Mouse (Mus musculus) heart, adult 2 months (tissue): ENCODE measurements around the gene Egln2. TPM values are rescaled to one million over a fixed set of nuclear protein-coding genes. Genes with fewer than 3 reads are reported as not detected.

Experiments
- DNase-seq, 2 experiments: peaks; one replicate each; pipeline ENCODE4 v3.0.0; 2021
- H3K27ac ChIP-seq: fragments of 200-600 bp; 2 replicates; pipeline ENCODE4 v1.8.1; 2022
- H3K27me3 ChIP-seq: fragments of 200-500 bp; 2 replicates; pipeline ENCODE4 v1.6.1; 2012; ENCODE audit warnings: mild to moderate bottlenecking, low read length, inconsistent platforms, mixed read lengths; ENCODE audit not compliant: control insufficient read depth, insufficient read depth
- H3K36me3 ChIP-seq: fragments of 200-500 bp; 2 replicates; pipeline ENCODE4 v1.6.1; 2012; ENCODE audit warnings: low read length, inconsistent platforms; ENCODE audit not compliant: control insufficient read depth, insufficient read depth
- H3K4me1 ChIP-seq: fragments of 200-500 bp; 2 replicates; pipeline ENCODE4 v1.6.1; 2011; ENCODE audit warnings: low read length; ENCODE audit not compliant: control insufficient read depth, insufficient read depth
- H3K4me3 ChIP-seq: fragments of 200-600 bp; 2 replicates; pipeline ENCODE4 v1.8.1; 2022
- H3K79me2 ChIP-seq: fragments of 200-500 bp; replicated peaks from 2 replicates; pipeline ENCODE4 v1.6.1; 2012; ENCODE audit warnings: mild to moderate bottlenecking, inconsistent platforms, low read length, moderate library complexity, mixed read lengths; ENCODE audit not compliant: control insufficient read depth, insufficient read depth
- H3K9ac ChIP-seq: fragments of 200-500 bp; 2 replicates; pipeline ENCODE4 v1.6.1; 2012; ENCODE audit warnings: low read depth, mild to moderate bottlenecking, control low read depth, inconsistent platforms, low read length, mixed read lengths
- CTCF ChIP-seq: fragments of 200-600 bp; IDR thresholded peaks from 2 replicates; pipeline ENCODE4 v1.8.1; 2022; ENCODE audit warnings: antibody characterized with exemption, mild to moderate bottlenecking, moderate library complexity
- EP300 ChIP-seq: fragments of 200-500 bp; IDR thresholded peaks from 2 replicates; pipeline ENCODE4 v1.6.1; 2011; ENCODE audit warnings: low read depth, low read length, control low read depth; ENCODE audit not compliant: insufficient read depth
- POLR2A ChIP-seq: fragments of 200-500 bp; IDR thresholded peaks from 2 replicates; pipeline ENCODE4 v1.6.1; 2011; ENCODE audit warnings: mild to moderate bottlenecking, low read depth, low read length, control low read depth; ENCODE audit not compliant: insufficient read depth
- WGBS: fragments of 180-500 bp; shearing (Covaris S2); methylation state at CpG from one replicate; pipeline ENCODE4 v1.1.7; 2018; 5-methylcytosine and 5-hydroxymethylcytosine counted together
- intact Hi-C: fragments of 180-260 bp; cut with DNase I; formaldehyde crosslinking; loops from one replicate; pipeline ENCODE4 v1.15.1; 2025
- polyA plus RNA-seq: library from polyadenylated mRNA; depleted of rRNA; stranded (reverse); fragments of >200 nt; gene quantifications from 2 replicates; pipeline ENCODE4 v1.2.3, GENCODE M21; 2012
- total RNA-seq, 2 experiments: library from RNA; stranded (reverse); gene quantifications; 2 replicates each; pipeline ENCODE4 v1.2.3; 2021

The Egln2 gene
- total and polyA plus RNA-seq, 3 experiments: 51.8 to 64.4 (median 52.4) TPM

GRCm38 (mm10) chr7:27189271-27189931 is 22.8 kb upstream of the Egln2 start:
- Histone ChIP-seq H3K36me3 (peaks cover 3% of the 10 kb centered on the region; the same call in 1 of the 2 replicates), H3K27ac (no peak overlapping the region), H3K27me3 (no peaks in the 10 kb centered on the region), H3K79me2 (peaks cover 3% of the 10 kb centered on the region; the same call in 1 of the 2 replicates), H3K4me1 (no peaks in the 10 kb centered on the region; the same call in 1 of the 2 replicates), H3K9ac (no peak overlapping the region), H3K4me3 (no peak overlapping the region)
- 98% methylated on average over 10 of the region's 10 CpGs for WGBS
- intact Hi-C loops: no loop called here
- TF ChIP-seq POLR2A: no peak
- TF ChIP-seq CTCF: peak; percentile 48
- no peak for TF ChIP-seq EP300
- DNase-seq: no peak

GRCm38 (mm10) chr7:27185986-27186385 is 19.4 kb upstream of the Egln2 start:
- Histone ChIP-seq H3K9ac (no peak overlapping the region), H3K36me3 (0 out of 2 replicates have a peak, but pooled peaks cover 3% of the 10 kb centered on the region), H3K27me3 (no peaks in the 10 kb centered on the region), H3K79me2 (0 out of 2 replicates have a peak, but pooled peaks cover 1% of the 10 kb centered on the region), H3K4me1 (no peaks in the 10 kb centered on the region), H3K27ac (no peak overlapping the region), H3K4me3 (no peak overlapping the region)
- intact Hi-C loops: no loop called here
- TF ChIP-seq POLR2A (no peak), EP300 (no peak), CTCF (no peak)
- WGBS: 72% methylated on average over 5 of the region's 5 CpGs
- no peak for DNase-seq

GRCm38 (mm10) chr7:27184964-27185363 is 18.4 kb upstream of the Egln2 start:
- Histone ChIP-seq H3K4me3 (no peak overlapping the region), H3K27me3 (no peaks in the 10 kb centered on the region), H3K36me3 (no peaks in the 10 kb centered on the region), H3K4me1 (peaks cover 4% of the 10 kb centered on the region; the same call in 1 of the 2 replicates), H3K9ac (no peak overlapping the region), H3K27ac (no peak overlapping the region), H3K79me2 (no peaks in the 10 kb centered on the region)
- WGBS: 66% methylated on average over 3 of the region's 3 CpGs
- DNase-seq: no peak
- TF ChIP-seq CTCF: peak; percentile 71
- TF ChIP-seq POLR2A: no peak
- no peak for TF ChIP-seq EP300
- intact Hi-C loops: no loop called here

DNA sequence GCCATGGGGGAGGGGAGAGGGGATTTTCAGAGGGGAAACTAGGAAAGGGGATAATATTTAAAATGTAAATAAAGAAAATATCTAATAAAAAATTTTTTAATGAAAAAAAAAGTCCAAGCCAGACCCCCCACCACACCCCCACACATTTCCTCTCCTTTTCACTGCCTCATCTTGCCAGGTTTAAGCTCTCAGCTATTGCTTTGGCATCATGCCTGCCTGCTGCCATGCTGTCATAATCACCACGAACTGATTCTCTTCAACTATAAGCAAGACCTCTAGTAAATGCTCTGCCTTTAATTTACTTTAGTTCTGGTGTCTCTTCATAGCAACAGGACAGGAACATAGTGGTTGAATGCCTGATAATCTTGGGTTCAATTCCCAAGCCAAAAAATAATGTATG is 15.9 kb upstream of the Egln2 start:
- DNase-seq: no peak
- no peak overlapping the region for H3K9ac ChIP-seq
- H3K4me3 ChIP-seq: no peak overlapping the region
- peaks cover 4% of the 10 kb centered on the region; the same call in 1 of the 2 replicates for H3K4me1 ChIP-seq
- no peaks in the 10 kb centered on the region for H3K79me2 ChIP-seq
- TF ChIP-seq EP300 (no peak), CTCF (no peak), POLR2A (no peak)
- no peaks in the 10 kb centered on the region for H3K36me3 ChIP-seq
- no peak overlapping the region for H3K27ac ChIP-seq
- H3K27me3 ChIP-seq: no peaks in the 10 kb centered on the region
- WGBS: 54% methylated on average over 1 of the region's 1 CpGs
- intact Hi-C loops: no loop called here

- DNase-seq: no peak
- Histone ChIP-seq H3K27me3 (no peaks in the 10 kb centered on the region), H3K4me1 (peaks cover 4% of the 10 kb centered on the region; the same call in 1 of the 2 replicates), H3K36me3 (no peaks in the 10 kb centered on the region), H3K9ac (no peak within 1 kb of the TSS), H3K27ac (peak within 1 kb of the TSS; percentile 74; the same call in 1 of the 2 replicates), H3K79me2 (no peaks in the 10 kb centered on the region), H3K4me3 (no peak within 1 kb of the TSS)
- TF ChIP-seq CTCF: no peak
- TF ChIP-seq EP300: no peak
- no peak for TF ChIP-seq POLR2A
- intact Hi-C loops: loop anchor here (2.0 kb wide), 1 partner anchor 14 kb away; the partner anchor contains the start of gene BC024978
- 63% methylated on average over 14 of the region's 14 CpGs for WGBS
These were observed 14.5 kb upstream of the Egln2 start, which contains the start of the genes Gm21983 and Mia for GRCm38 (mm10) chr7:27180837-27181695. TSS of gene Gm21983 (minus strand) at chr7:27181086. TSS of gene Mia (minus strand) at chr7:27181157.
